Mouse (Mus musculus): Measurements from ENCODE around the gene Rpgrip1l. TPM values are rescaled to one million over a fixed set of nuclear protein-coding genes. Genes with fewer than 3 reads are reported as not detected.

Gene Rpgrip1l
- 1 to 10 TPM; 1.8 to 3.8 (median 2.9) TPM for polyA plus RNA-seq (2017; shearing (Covaris generic))

GRCm38 (mm10) chr8:91312835-91313832, at the start of gene Rpgrip1l, which contains the start of gene Fto:
TSS of gene Rpgrip1l (minus strand) at chr8:91313262.
TSS of gene Fto (plus strand) at chr8:91313525.
- ATAC-seq = peak; percentile 97

- ATAC-seq = no peak
Observed at GRCm38 (mm10) chr8:91360644-91361357, 47.7 kb upstream of the Rpgrip1l start.

GRCm38 (mm10) chr8:91359511-91359910, 46.4 kb upstream of the Rpgrip1l start:
- ATAC-seq = no peak

GRCm38 (mm10) chr8:91358016-91358415, 45.0 kb upstream of the Rpgrip1l start:
- no peak for ATAC-seq

- ATAC-seq = no peak
Observed at GRCm38 (mm10) chr8:91357493-91358014, 44.5 kb upstream of the Rpgrip1l start.

- ATAC-seq = no peak
Observed at GRCm38 (mm10) chr8:91355956-91356699, 43.1 kb upstream of the Rpgrip1l start.

GRCm38 (mm10) chr8:91355301-91355905, 42.3 kb upstream of the Rpgrip1l start:
- ATAC-seq = no peak

- no peak for ATAC-seq
Observed at GRCm38 (mm10) chr8:91353907-91354306, 40.8 kb upstream of the Rpgrip1l start.

GRCm38 (mm10) chr8:91353062-91353461, 40.0 kb upstream of the Rpgrip1l start:
- ATAC-seq = no peak

- ATAC-seq = no peak
Observed at GRCm38 (mm10) chr8:91352598-91352997, 39.5 kb upstream of the Rpgrip1l start.

GRCm38 (mm10) chr8:91350628-91351027, 37.6 kb upstream of the Rpgrip1l start:
- no peak for ATAC-seq

GRCm38 (mm10) chr8:91349816-91350215, 36.8 kb upstream of the Rpgrip1l start:
- ATAC-seq = no peak

GRCm38 (mm10) chr8:91347595-91347994, 34.5 kb upstream of the Rpgrip1l start:
- ATAC-seq = no peak

GRCm38 (mm10) chr8:91347146-91347545, 34.1 kb upstream of the Rpgrip1l start:
- ATAC-seq = no peak

GRCm38 (mm10) chr8:91344659-91345058, 31.6 kb upstream of the Rpgrip1l start:
- ATAC-seq = no peak

- ATAC-seq = no peak
Observed at GRCm38 (mm10) chr8:91342798-91343197, 29.7 kb upstream of the Rpgrip1l start.

- ATAC-seq = no peak
Observed at GRCm38 (mm10) chr8:91342196-91342595, 29.1 kb upstream of the Rpgrip1l start.

- no peak for ATAC-seq
Observed at GRCm38 (mm10) chr8:91340746-91341145, 27.7 kb upstream of the Rpgrip1l start.

- ATAC-seq = no peak
Observed at GRCm38 (mm10) chr8:91339651-91340050, 26.6 kb upstream of the Rpgrip1l start.

- no peak for ATAC-seq
Observed at GRCm38 (mm10) chr8:91338389-91339154, 25.5 kb upstream of the Rpgrip1l start.

GRCm38 (mm10) chr8:91329461-91329850, 16.4 kb upstream of the Rpgrip1l start:
- ATAC-seq = no peak

Measured in inflammation-experienced regulatory T-cells, adult 6 months (primary cell).